Mouse (Mus musculus) cortical plate, adult 2 months (tissue): ENCODE measurements around the gene 4930438A08Rik. TPM values are rescaled to one million over a fixed set of nuclear protein-coding genes. Genes with fewer than 3 reads are reported as not detected.

Source experiments
- H3K27ac ChIP-seq: fragments of 200-500 bp; 2 replicates; pipeline ENCODE4 v1.5.1; 2012; ENCODE audit warnings: low read length, control low read depth, inconsistent platforms; ENCODE audit not compliant: insufficient read depth
- H3K4me1 ChIP-seq: fragments of 200-500 bp; 2 replicates; pipeline ENCODE4 v1.6.1; 2011; ENCODE audit warnings: low read length; ENCODE audit not compliant: control insufficient read depth, insufficient read depth
- H3K4me3 ChIP-seq: fragments of 200-500 bp; 2 replicates; pipeline ENCODE4 v1.5.1; 2011; ENCODE audit warnings: mild to moderate bottlenecking, low read length, control low read depth; ENCODE audit not compliant: insufficient read depth
- CTCF ChIP-seq: fragments of 200-500 bp; IDR thresholded peaks from 2 replicates; pipeline ENCODE4 v1.5.1; 2011; ENCODE audit warnings: mild to moderate bottlenecking, control low read depth, low read length; ENCODE audit not compliant: insufficient read depth; ENCODE audit errors: extremely low read depth
- POLR2A ChIP-seq: fragments of 200-500 bp; IDR thresholded peaks from 2 replicates; pipeline ENCODE4 v1.6.1; 2011; ENCODE audit warnings: mild to moderate bottlenecking, low read length, control low read depth; ENCODE audit not compliant: insufficient read depth; ENCODE audit errors: extremely low read depth
- polyA plus RNA-seq: library from polyadenylated mRNA; depleted of rRNA; stranded (reverse); fragments of >200 nt; gene quantifications from 2 replicates; pipeline ENCODE4 v1.2.3, GENCODE M21; 2012

The 4930438A08Rik gene
- polyA plus RNA-seq, 1 experiment: not detected

- H3K27ac ChIP-seq: no peak overlapping the region
- no peak for TF ChIP-seq CTCF
- no peaks in the 10 kb centered on the region for H3K4me1 ChIP-seq
- H3K4me3 ChIP-seq: no peak overlapping the region
Measured at GRCm38 (mm10) chr11:58249203-58249981, 25.2 kb upstream of the 4930438A08Rik start.

- no peak for TF ChIP-seq POLR2A
- no peak for TF ChIP-seq CTCF
- no peak overlapping the region for H3K27ac ChIP-seq
- H3K4me1 ChIP-seq: no peaks in the 10 kb centered on the region
Measured at GRCm38 (mm10) chr11:58250550-58250949, 24.0 kb upstream of the 4930438A08Rik start.

GRCm38 (mm10) chr11:58254411-58254810, 20.2 kb upstream of the 4930438A08Rik start:
- H3K27ac ChIP-seq: no peak overlapping the region
- TF ChIP-seq CTCF (no peak), POLR2A (no peak)
- no peaks in the 10 kb centered on the region for H3K4me1 ChIP-seq
- no peak overlapping the region for H3K4me3 ChIP-seq

More at GRCm38 (mm10) chr11:58250550-58250949, 24.0 kb upstream of the 4930438A08Rik start:
- no peak overlapping the region for H3K4me3 ChIP-seq

GRCm38 (mm10) chr11:58257816-58258215, 16.8 kb upstream of the 4930438A08Rik start:
- no peak for TF ChIP-seq POLR2A
- no peak for TF ChIP-seq CTCF
- Histone ChIP-seq H3K27ac (no peak overlapping the region), H3K4me3 (no peak overlapping the region), H3K4me1 (no peaks in the 10 kb centered on the region)

GRCm38 (mm10) chr11:58260156-58260555, 14.4 kb upstream of the 4930438A08Rik start:
- H3K4me1 ChIP-seq: no peaks in the 10 kb centered on the region
- H3K4me3 ChIP-seq: no peak overlapping the region
- no peak overlapping the region for H3K27ac ChIP-seq
- no peak for TF ChIP-seq CTCF
- no peak for TF ChIP-seq POLR2A

- TF ChIP-seq POLR2A (no peak), CTCF (no peak)
- H3K4me1 ChIP-seq: no peaks in the 10 kb centered on the region
- no peak overlapping the region for H3K4me3 ChIP-seq
- H3K27ac ChIP-seq: no peak overlapping the region
Measured at GRCm38 (mm10) chr11:58261826-58262225, 12.8 kb upstream of the 4930438A08Rik start.

- TF ChIP-seq POLR2A: no peak
- Histone ChIP-seq H3K4me3 (no peak overlapping the region), H3K4me1 (no peaks in the 10 kb centered on the region), H3K27ac (no peak overlapping the region)
Measured at GRCm38 (mm10) chr11:58262336-58262735, 12.3 kb upstream of the 4930438A08Rik start.

GRCm38 (mm10) chr11:58263516-58263915, 11.1 kb upstream of the 4930438A08Rik start:
- no peaks in the 10 kb centered on the region for H3K4me1 ChIP-seq
- TF ChIP-seq CTCF (no peak), POLR2A (no peak)
- H3K4me3 ChIP-seq: no peak overlapping the region
- no peak overlapping the region for H3K27ac ChIP-seq

GRCm38 (mm10) chr11:58264546-58264945, 10.1 kb upstream of the 4930438A08Rik start:
- TF ChIP-seq POLR2A (no peak), CTCF (no peak)
- Histone ChIP-seq H3K4me3 (no peak overlapping the region), H3K4me1 (no peaks in the 10 kb centered on the region), H3K27ac (no peak overlapping the region)

- Histone ChIP-seq H3K4me1 (no peaks in the 10 kb centered on the region), H3K4me3 (no peak overlapping the region), H3K27ac (no peak overlapping the region)
- TF ChIP-seq CTCF: no peak
- no peak for TF ChIP-seq POLR2A
Measured at GRCm38 (mm10) chr11:58268285-58268684, 6.3 kb upstream of the 4930438A08Rik start.

GRCm38 (mm10) chr11:58275756-58276155, 1.2 kb downstream of the 4930438A08Rik start:
- Histone ChIP-seq H3K4me1 (no peaks in the 10 kb centered on the region), H3K4me3 (no peak overlapping the region), H3K27ac (no peak overlapping the region)
- no peak for TF ChIP-seq POLR2A
- no peak for TF ChIP-seq CTCF
